Mouse (Mus musculus) gastrocnemius, postnatal 4 days (tissue): Measurements from ENCODE around the gene Gm16181. TPM values are rescaled to one million over a fixed set of nuclear protein-coding genes. Genes with fewer than 3 reads are reported as not detected.
A peak's percentile ranks its signal among the peaks of the same experiment; 100 is the strongest.
"Not testable (repeated sequence)": the region's sequence is repeated elsewhere in the genome, so short reads cannot be mapped to it uniquely, and the experiment has no call there.

Source experiments
- DNase-seq, 2 experiments: peaks; one replicate each; pipeline ENCODE4 v3.0.0; 2021 to 2022; ENCODE audit warnings: low spot score in 2 of 2, mixed read lengths in 2 of 2
- total RNA-seq, 2 experiments: library from RNA; stranded (reverse); gene quantifications; 2 replicates each; pipeline ENCODE4 v1.2.3; 2021

Gene Gm16181
- total RNA-seq, 2 experiments from 2014 or later = 0.52 TPM; not detected in 1

- no peak for DNase-seq
Measured at GRCm38 (mm10) chr17:35226561-35227046, 6.0 kb downstream of the Gm16181 start.

GRCm38 (mm10) chr17:35231022-35231421, 10.4 kb downstream of the Gm16181 start:
- no peak for DNase-seq

- DNase-seq = peak; percentile 73 to 83
Measured at GRCm38 (mm10) chr17:35232043-35232442, 11.4 kb downstream of the Gm16181 start.

- DNase-seq = no peak
Measured at GRCm38 (mm10) chr17:35232659-35233058, 12.0 kb downstream of the Gm16181 start.

GRCm38 (mm10) chr17:35233114-35233980, 12.7 kb downstream of the Gm16181 start, which contains the start of gene Atp6v1g2:
Gene Atp6v1g2 (plus strand): TSS chr17:35233660.
- no peak for DNase-seq

- not testable (repeated sequence) for DNase-seq
Measured at GRCm38 (mm10) chr17:35234090-35234489, 13.5 kb downstream of the Gm16181 start.

- DNase-seq = peak in 1 of 2 experiments; percentile 46
Measured at GRCm38 (mm10) chr17:35234903-35235302, 14.3 kb downstream of the Gm16181 start.

GRCm38 (mm10) chr17:35235614-35236389, 15.2 kb downstream of the Gm16181 start, which contains the start of gene Nfkbil1:
Gene Nfkbil1 (minus strand): TSS chr17:35235792.
- peak; percentile 72 to 89 for DNase-seq

GRCm38 (mm10) chr17:35236390-35236746, 15.7 kb downstream of the Gm16181 start:
- peak; percentile 95 for DNase-seq

GRCm38 (mm10) chr17:35236996-35237395, 16.4 kb downstream of the Gm16181 start:
- DNase-seq = no peak

GRCm38 (mm10) chr17:35237504-35237903, 16.9 kb downstream of the Gm16181 start:
- DNase-seq = no peak

GRCm38 (mm10) chr17:35239700-35240099, 19.1 kb downstream of the Gm16181 start:
- no peak for DNase-seq

- DNase-seq = no peak
Measured at GRCm38 (mm10) chr17:35240384-35241304, 20.0 kb downstream of the Gm16181 start.

GRCm38 (mm10) chr17:35241305-35242014, 20.8 kb downstream of the Gm16181 start, which contains the start of gene Ddx39b:
Gene Ddx39b (plus strand): TSS chr17:35241746.
- DNase-seq = peak; percentile 94 to 96

GRCm38 (mm10) chr17:35242015-35242941, 21.6 kb downstream of the Gm16181 start:
- DNase-seq = peak; percentile 65 to 78

- DNase-seq = peak in 1 of 2 experiments; percentile 69
Measured at GRCm38 (mm10) chr17:35243086-35243485, 22.5 kb downstream of the Gm16181 start.

GRCm38 (mm10) chr17:35244999-35245398, 24.4 kb downstream of the Gm16181 start:
- no peak for DNase-seq

- peak in 1 of 2 experiments; percentile 10 for DNase-seq
Measured at GRCm38 (mm10) chr17:35245731-35246623, 25.3 kb downstream of the Gm16181 start.
